Comparison of ENCODE assay signal across 8 mouse cellular contexts in the genomic region with DNA sequence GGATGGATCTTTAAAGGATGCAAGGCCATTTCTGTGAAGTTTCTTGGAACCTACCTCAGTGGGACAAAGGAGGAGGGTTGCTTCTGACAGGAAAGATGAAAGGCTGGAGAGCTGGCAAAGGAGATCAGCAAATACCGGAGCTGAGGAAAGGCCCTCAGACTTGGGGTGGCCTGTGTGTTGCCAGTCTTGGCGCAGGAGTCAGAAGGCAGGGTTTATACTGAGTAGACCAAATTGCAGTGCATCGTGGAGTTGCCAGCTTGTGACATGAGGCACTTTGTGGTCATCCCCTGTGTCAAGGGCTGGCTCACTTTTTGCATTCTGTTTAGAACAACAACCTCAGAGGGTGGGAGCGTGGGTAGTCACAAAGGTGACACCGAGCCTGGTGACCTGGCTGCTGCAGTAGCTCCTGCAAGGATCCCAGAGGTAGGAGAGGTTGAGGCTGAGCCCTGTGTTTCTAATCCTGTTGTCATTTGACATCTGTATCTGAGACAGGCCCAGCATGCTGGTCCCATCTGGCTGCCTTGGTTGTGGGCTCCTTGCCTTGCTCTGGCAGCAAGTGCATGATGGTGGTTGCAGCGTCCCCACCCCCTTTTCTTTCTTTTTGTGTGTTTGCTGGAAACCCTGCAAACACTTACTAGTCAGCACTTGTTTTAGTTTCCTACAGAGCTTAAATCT. TPM values are rescaled to one million over a fixed set of nuclear protein-coding genes. Genes with fewer than 3 reads are reported as not detected.
A peak's percentile ranks its signal among the peaks of the same experiment; 100 is the strongest.
DNase-seq lines count a peak whose midpoint lies in the region; ATAC-seq and TF ChIP-seq lines count a peak whose summit lies in the region.

No protein-coding gene starts in this region.

- H3K9me3 ChIP-seq in lung, embryonic 14.5 days (ENCODE audit: low read depth, low read length) = no peaks in the 10 kb centered on the region; the same call in 1 of the 2 replicates
- 0 out of 2 replicates have a peak, but pooled peaks cover 8% of the 10 kb centered on the region for H3K9me3 ChIP-seq in forebrain, embryonic 12.5 days
- peaks cover 4% of the 10 kb centered on the region; the same call in 1 of the 2 replicates for H3K9me3 ChIP-seq in neural tube, embryonic 13.5 days

- TF ChIP-seq CTCF in lung, embryonic 14.5 days (IDR thresholded peaks at IDR 0.05; ENCODE audit: low read depth) = no peak

- no peak overlapping the region; the same call in 1 of the 2 replicates for H3K27ac ChIP-seq in lung, embryonic 14.5 days (ENCODE audit: low read depth)
- H3K27ac ChIP-seq in forebrain, embryonic 12.5 days = peak overlapping the region; percentile 96
- peak overlapping the region; percentile 93 for H3K27ac ChIP-seq in neural tube, embryonic 13.5 days (replicated peaks)

- peak overlapping the region; percentile 79 for H3K4me2 ChIP-seq in lung, embryonic 14.5 days
- peak overlapping the region; percentile 87 for H3K4me2 ChIP-seq in forebrain, embryonic 12.5 days
- peak overlapping the region; percentile 77 for H3K4me2 ChIP-seq in neural tube, embryonic 13.5 days

- intact Hi-C loops in gastrocnemius, postnatal 14 days (cut with DNase I; ENCODE audit: low total_unique reads) = no loop called here
- intact Hi-C loops in gastrocnemius, postnatal 36 days (cut with DNase I) = no loop called here

- H3K4me3 ChIP-seq in lung, embryonic 14.5 days (ENCODE audit: low read depth, low read length) = peak overlapping the region; percentile 93
- H3K4me3 ChIP-seq in forebrain, embryonic 12.5 days (replicated peaks) = peak overlapping the region; percentile 73
- peak overlapping the region; percentile 89 for H3K4me3 ChIP-seq in neural tube, embryonic 13.5 days

- DNase-seq in lung, embryonic 14.5 days = no peak
- no peak for DNase-seq in lung, postnatal 36 days
- peak; percentile 13 for DNase-seq in induced T-regulatory cell, adult 2 months (ENCODE audit: low read depth)
- DNase-seq in gastrocnemius, postnatal 14 days = no peak
- DNase-seq in gastrocnemius, postnatal 36 days = no peak

- ATAC-seq in lung, embryonic 14.5 days (ENCODE audit: insufficient read depth) = no peak
- ATAC-seq in forebrain, embryonic 12.5 days (ENCODE audit: low FRiP score) = no peak
- no peak for ATAC-seq in neural tube, embryonic 13.5 days (ENCODE audit: low read depth)
- no peak for ATAC-seq in monocyte, adult 5-6 weeks (replicated peaks; ENCODE audit: insufficient number of reproducible peaks, low FRiP score, low TSS enrichment, poor library complexity, severe bottlenecking)

- no peaks in the 10 kb centered on the region for H3K27me3 ChIP-seq in lung, embryonic 14.5 days (ENCODE audit: insufficient read depth, low read length)
- no peaks in the 10 kb centered on the region for H3K27me3 ChIP-seq in forebrain, embryonic 12.5 days
- no peaks in the 10 kb centered on the region for H3K27me3 ChIP-seq in neural tube, embryonic 13.5 days

- peak overlapping the region; percentile 93 for H3K9ac ChIP-seq in lung, embryonic 14.5 days
- H3K9ac ChIP-seq in forebrain, embryonic 12.5 days = peak overlapping the region; percentile 91
- H3K9ac ChIP-seq in neural tube, embryonic 13.5 days = peak overlapping the region; percentile 98

- peaks cover 9% of the 10 kb centered on the region; the same call in 1 of the 2 replicates for H3K4me1 ChIP-seq in lung, embryonic 14.5 days (ENCODE audit: insufficient read depth)
- peaks cover 44% of the 10 kb centered on the region for H3K4me1 ChIP-seq in forebrain, embryonic 12.5 days
- peaks cover 42% of the 10 kb centered on the region for H3K4me1 ChIP-seq in neural tube, embryonic 13.5 days (replicated peaks)

- WGBS in lung, embryonic 14.5 days = 66% methylated on average over 6 of the region's 6 CpGs
- WGBS in forebrain, embryonic 12.5 days = 71% methylated on average over 6 of the region's 6 CpGs
- WGBS in neural tube, embryonic 13.5 days = 72% methylated on average over 6 of the region's 6 CpGs

- peaks cover 8% of the 10 kb centered on the region; the same call in 1 of the 2 replicates for H3K36me3 ChIP-seq in lung, embryonic 14.5 days (ENCODE audit: insufficient read depth)
- peaks cover 18% of the 10 kb centered on the region for H3K36me3 ChIP-seq in forebrain, embryonic 12.5 days (replicated peaks)
- H3K36me3 ChIP-seq in neural tube, embryonic 13.5 days = peaks cover 13% of the 10 kb centered on the region

RNA-seq across cellular contexts. Expression of a gene that starts 1.4 kb away (rescaled TPM):
- 26.6 and 31.4 TPM in 2 replicates for polyA plus RNA-seq in lung, embryonic 14.5 days (2014; fragmentation: Nextera tagmentation; extraction: Ambion mirVana)
- polyA plus RNA-seq in forebrain, embryonic 12.5 days (2016; fragmentation: Nextera tagmentation; extraction: Ambion mirVana) = 74.9 and 75.4 TPM in 2 replicates
- 42.7 and 44.7 TPM in 2 replicates for polyA plus RNA-seq in neural tube, embryonic 13.5 days (2015; fragmentation: Nextera tagmentation; extraction: Ambion mirVana)
- 1 to 10 TPM; 7.1 to 8.6 TPM for total RNA-seq in gastrocnemius, postnatal 14 days (2021)
- 1.5 to 7.6 TPM (median 5.7 TPM) in 3 replicates for total RNA-seq in monocyte, adult 5-6 weeks (2017)
- total RNA-seq in gastrocnemius, postnatal 36 days (2021) = 1 to 10 TPM; 2.5 to 3.8 TPM

RNA-seq across cellular contexts. Expression of a gene that starts 42.8 kb away (rescaled TPM):
- 0.49 and 1.1 TPM in 2 replicates for polyA plus RNA-seq in lung, embryonic 14.5 days (2014; fragmentation: Nextera tagmentation; extraction: Ambion mirVana)
- polyA plus RNA-seq in forebrain, embryonic 12.5 days (2016; fragmentation: Nextera tagmentation; extraction: Ambion mirVana) = 3.0 and 3.4 TPM in 2 replicates
- polyA plus RNA-seq in neural tube, embryonic 13.5 days (2015; fragmentation: Nextera tagmentation; extraction: Ambion mirVana) = 1.8 and 2.3 TPM in 2 replicates
- total RNA-seq in gastrocnemius, postnatal 14 days (2021) = under 1 TPM; 0.10 to 0.29 TPM
- total RNA-seq in monocyte, adult 5-6 weeks (2017) = 0.29 TPM in 1 of 3 replicates, not detected in the others
- under 1 TPM; 0.13 to 0.49 TPM for total RNA-seq in gastrocnemius, postnatal 36 days (2021)
